10 mouse cellular contexts compared by ENCODE assay signal in the genomic region with DNA sequence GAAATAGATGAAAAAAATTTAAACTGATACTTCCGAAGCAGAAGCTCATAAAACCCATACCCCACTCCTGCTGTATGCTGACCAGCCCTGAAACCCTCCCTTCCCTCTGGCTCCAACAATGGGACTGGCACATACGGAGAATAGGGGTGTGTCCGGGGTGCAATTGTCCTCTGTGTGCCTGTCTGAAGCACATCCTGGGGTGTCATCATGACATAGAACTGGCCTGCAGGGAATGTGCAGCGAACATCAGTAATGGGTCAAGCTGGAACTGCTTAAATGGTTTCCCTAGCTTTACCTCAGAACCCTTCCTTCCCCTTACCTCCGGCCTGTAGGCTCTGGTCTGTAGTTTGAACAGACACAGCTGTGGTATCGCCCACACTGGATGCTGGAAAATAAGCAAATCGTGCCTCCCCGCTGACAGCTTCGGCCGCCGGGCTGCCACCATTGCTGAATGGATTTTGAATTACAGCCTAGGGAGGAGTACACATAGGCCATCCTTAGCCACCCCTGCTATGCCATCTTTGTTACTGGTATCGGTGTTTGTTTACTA. TPM values are rescaled to one million over a fixed set of nuclear protein-coding genes. Genes with fewer than 3 reads are reported as not detected.
DNase-seq lines count a peak whose midpoint lies in the region; ATAC-seq and TF ChIP-seq lines count a peak whose summit lies in the region.
"Had no signal": no experiment of that assay in that cellular context is flagged by ENCODE, and none has a peak within 500 bp of the region (broad histone marks: within the 10 kb centered on the region; RNA-seq: fewer than 3 reads in every experiment).

No protein-coding gene starts in this region.

- H3K27ac ChIP-seq in cerebellum, adult 2 months (ENCODE audit: insufficient read depth, low read length): no peak overlapping the region
- H3K27ac ChIP-seq in neural tube, embryonic 11.5 days (ENCODE audit: low read depth, low read length): no peak overlapping the region
- H3K27ac ChIP-seq in limb, embryonic 14.5 days (replicated peaks; ENCODE audit: low read depth, low read length): no peak overlapping the region
- H3K27ac ChIP-seq in stomach, embryonic 16.5 days (ENCODE audit: low read length): 0 out of 2 replicates have a peak overlapping the region, but pooled peaks have one; percentile 98

- 72% methylated on average over 12 of the region's 12 CpGs for WGBS in cerebellum, adult 2 months
- 85% methylated on average over 12 of the region's 12 CpGs for WGBS in neural tube, embryonic 11.5 days
- WGBS in limb, embryonic 14.5 days: 90% methylated on average over 12 of the region's 12 CpGs
- 76% methylated on average over 12 of the region's 12 CpGs for WGBS in stomach, embryonic 16.5 days

- no peak for TF ChIP-seq CTCF in cerebellum, adult 2 months (IDR thresholded peaks at IDR 0.05; ENCODE audit: borderline replicate concordance, insufficient read depth, low read depth, low read length)

- peak overlapping the region; percentile 14 for H3K4me3 ChIP-seq in cerebellum, adult 2 months (replicated peaks; ENCODE audit: insufficient read depth, low read depth, low read length)
- peak overlapping the region; percentile 99 for H3K4me3 ChIP-seq in neural tube, embryonic 11.5 days (ENCODE audit: low read depth, low read length)
- peak overlapping the region; percentile 96 for H3K4me3 ChIP-seq in limb, embryonic 14.5 days (replicated peaks; ENCODE audit: low read length)
- peak overlapping the region; percentile 79 for H3K4me3 ChIP-seq in stomach, embryonic 16.5 days (replicated peaks; ENCODE audit: low read length)

- DNase-seq in cerebellum, adult 2 months: peak; percentile 17 to 25
- no peak for DNase-seq in cerebellum, postnatal 14 days
- no peak for DNase-seq in neural tube, embryonic 11.5 days (ENCODE audit: low spot score)
- DNase-seq in neural tube, embryonic 10.5 days (ENCODE audit: extremely low spot score, low spot score): no peak
- DNase-seq in limb, embryonic 14.5 days (ENCODE audit: low spot score): no peak
- DNase-seq in thymus, postnatal 25 days: no peak
- DNase-seq in urinary bladder, postnatal 25 days (ENCODE audit: low spot score): no peak
- DNase-seq: right cerebral cortex, postnatal 25 days had no signal

- H3K27me3 ChIP-seq in cerebellum, adult 2 months (ENCODE audit: control insufficient read depth, insufficient read depth, low read length): no peaks in the 10 kb centered on the region
- no peaks in the 10 kb centered on the region for H3K27me3 ChIP-seq in neural tube, embryonic 11.5 days (ENCODE audit: control insufficient read depth, insufficient read depth, low read length)
- no peaks in the 10 kb centered on the region for H3K27me3 ChIP-seq in limb, embryonic 14.5 days (ENCODE audit: control insufficient read depth, insufficient read depth, low read length)
- no peaks in the 10 kb centered on the region for H3K27me3 ChIP-seq in stomach, embryonic 16.5 days (ENCODE audit: control insufficient read depth, insufficient read depth, low read length)

- no peak for TF ChIP-seq POLR2A in cerebellum, adult 2 months (IDR thresholded peaks at IDR 0.05; ENCODE audit: borderline replicate concordance, insufficient read depth, low read length)
- no peak for TF ChIP-seq POLR2A in limb, embryonic 14.5 days (IDR thresholded peaks at IDR 0.05; ENCODE audit: borderline replicate concordance, extremely low read depth, insufficient read depth, insufficient read length)

- peaks cover 13% of the 10 kb centered on the region for H3K36me3 ChIP-seq in neural tube, embryonic 11.5 days (ENCODE audit: control insufficient read depth, insufficient read depth, low read length)
- H3K36me3 ChIP-seq in limb, embryonic 14.5 days (ENCODE audit: control insufficient read depth, insufficient read depth, low read length): peaks cover 70% of the 10 kb centered on the region
- H3K36me3 ChIP-seq in stomach, embryonic 16.5 days (ENCODE audit: control insufficient read depth, insufficient read depth, low read length): peaks cover 27% of the 10 kb centered on the region

- ATAC-seq in neural tube, embryonic 11.5 days (ENCODE audit: insufficient read depth, low FRiP score, low TSS enrichment): no peak
- no peak for ATAC-seq in limb, embryonic 14.5 days (ENCODE audit: low FRiP score, low read depth)
- no peak for ATAC-seq in stomach, embryonic 16.5 days (ENCODE audit: insufficient read depth, low FRiP score)

- peak overlapping the region; percentile 72 for H3K4me2 ChIP-seq in neural tube, embryonic 11.5 days (ENCODE audit: low read depth)
- peak overlapping the region; percentile 77 for H3K4me2 ChIP-seq in limb, embryonic 14.5 days (replicated peaks; ENCODE audit: low read depth, low read length, severe bottlenecking)
- H3K4me2 ChIP-seq in stomach, embryonic 16.5 days (ENCODE audit: low read depth, low read length): peak overlapping the region; percentile 84

- no peak overlapping the region for H3K9ac ChIP-seq in neural tube, embryonic 11.5 days (ENCODE audit: low read length)
- H3K9ac ChIP-seq in limb, embryonic 14.5 days (ENCODE audit: low read depth, low read length, severe bottlenecking): peak overlapping the region; percentile 99
- peak overlapping the region; percentile 100 for H3K9ac ChIP-seq in stomach, embryonic 16.5 days (ENCODE audit: low read length)

- peaks cover 18% of the 10 kb centered on the region for H3K4me1 ChIP-seq in cerebellum, adult 2 months (ENCODE audit: control insufficient read depth, insufficient read depth, low read length)
- peaks cover 12% of the 10 kb centered on the region; the same call in 1 of the 2 replicates for H3K4me1 ChIP-seq in neural tube, embryonic 11.5 days (ENCODE audit: control insufficient read depth, insufficient read depth, low read length)
- peaks cover 12% of the 10 kb centered on the region for H3K4me1 ChIP-seq in limb, embryonic 14.5 days (ENCODE audit: control insufficient read depth, insufficient read depth, low read length)
- peaks cover 27% of the 10 kb centered on the region for H3K4me1 ChIP-seq in stomach, embryonic 16.5 days (ENCODE audit: control insufficient read depth, insufficient read depth, low read length)

- H3K9me3 ChIP-seq in neural tube, embryonic 11.5 days (ENCODE audit: control insufficient read depth, low read length): no peaks in the 10 kb centered on the region
- H3K9me3 ChIP-seq in limb, embryonic 14.5 days (ENCODE audit: control insufficient read depth, low read length): no peaks in the 10 kb centered on the region
- no peaks in the 10 kb centered on the region for H3K9me3 ChIP-seq in stomach, embryonic 16.5 days (replicated peaks; ENCODE audit: control insufficient read depth, low read length)

RNA-seq across cellular contexts. Expression of gene Usf2, which starts 1.6 kb away (rescaled TPM):
- 226 and 230 TPM in 2 replicates for polyA plus RNA-seq in cerebellum, adult 2 months (2012; rRNA removed)
- polyA plus RNA-seq in neural tube, embryonic 11.5 days (2014; fragmentation: Nextera tagmentation; extraction: Ambion mirVana): 27.9 and 28.1 TPM in 2 replicates
- 150 and 169 TPM in 2 replicates for polyA plus RNA-seq in limb, embryonic 14.5 days (2012; rRNA removed)
- 24.0 and 24.5 TPM in 2 replicates for polyA plus RNA-seq in limb, embryonic 14.5 days (2014; fragmentation: Nextera tagmentation; extraction: Ambion mirVana)
- 12.8 and 16.0 TPM in 2 replicates for polyA plus RNA-seq in stomach, embryonic 16.5 days (2015; fragmentation: Nextera tagmentation; extraction: Ambion mirVana)

RNA-seq across cellular contexts. Expression of gene Hamp, which starts 11.2 kb away (rescaled TPM):
- polyA plus RNA-seq in cerebellum, adult 2 months (2012; rRNA removed): not detected in 2 replicates
- polyA plus RNA-seq in neural tube, embryonic 11.5 days (2014; fragmentation: Nextera tagmentation; extraction: Ambion mirVana): not detected in 2 replicates
- polyA plus RNA-seq in limb, embryonic 14.5 days (2012; rRNA removed): 0.23 TPM in 1 of 2 replicates, not detected in the other
- polyA plus RNA-seq in limb, embryonic 14.5 days (2014; fragmentation: Nextera tagmentation; extraction: Ambion mirVana): not detected in 2 replicates
- 0.90 and 1.1 TPM in 2 replicates for polyA plus RNA-seq in stomach, embryonic 16.5 days (2015; fragmentation: Nextera tagmentation; extraction: Ambion mirVana)
- polyA plus RNA-seq: brain, embryonic 14.5 days had no signal

RNA-seq across cellular contexts. Expression of gene Lsr, which starts 18.2 kb away (rescaled TPM):
- 9.2 and 9.4 TPM in 2 replicates for polyA plus RNA-seq in cerebellum, adult 2 months (2012; rRNA removed)
- 14.1 and 16.6 TPM in 2 replicates for polyA plus RNA-seq in neural tube, embryonic 11.5 days (2014; fragmentation: Nextera tagmentation; extraction: Ambion mirVana)
- polyA plus RNA-seq in limb, embryonic 14.5 days (2012; rRNA removed): 24.3 and 32.3 TPM in 2 replicates
- 29.4 and 29.9 TPM in 2 replicates for polyA plus RNA-seq in limb, embryonic 14.5 days (2014; fragmentation: Nextera tagmentation; extraction: Ambion mirVana)
- polyA plus RNA-seq in stomach, embryonic 16.5 days (2015; fragmentation: Nextera tagmentation; extraction: Ambion mirVana): 99.6 and 107 TPM in 2 replicates

RNA-seq across cellular contexts. Expression of gene Fam187b, which starts 18.5 kb away (rescaled TPM):
- polyA plus RNA-seq in cerebellum, adult 2 months (2012; rRNA removed): 0.13 and 0.29 TPM in 2 replicates
- polyA plus RNA-seq in neural tube, embryonic 11.5 days (2014; fragmentation: Nextera tagmentation; extraction: Ambion mirVana): 0.32 and 0.93 TPM in 2 replicates
- polyA plus RNA-seq in limb, embryonic 14.5 days (2012; rRNA removed): 1.4 TPM in 2 replicates
- 1.1 and 1.4 TPM in 2 replicates for polyA plus RNA-seq in limb, embryonic 14.5 days (2014; fragmentation: Nextera tagmentation; extraction: Ambion mirVana)
- polyA plus RNA-seq in stomach, embryonic 16.5 days (2015; fragmentation: Nextera tagmentation; extraction: Ambion mirVana): 8.8 and 10.0 TPM in 2 replicates

RNA-seq across cellular contexts. Expression of gene Hamp2, which starts 30.6 kb away (rescaled TPM):
- polyA plus RNA-seq in cerebellum, adult 2 months (2012; rRNA removed): not detected in 2 replicates
- not detected in 2 replicates for polyA plus RNA-seq in neural tube, embryonic 11.5 days (2014; fragmentation: Nextera tagmentation; extraction: Ambion mirVana)
- 0.55 TPM in 1 of 2 replicates, not detected in the other for polyA plus RNA-seq in limb, embryonic 14.5 days (2012; rRNA removed)
- polyA plus RNA-seq in limb, embryonic 14.5 days (2014; fragmentation: Nextera tagmentation; extraction: Ambion mirVana): not detected in 2 replicates
- polyA plus RNA-seq in stomach, embryonic 16.5 days (2015; fragmentation: Nextera tagmentation; extraction: Ambion mirVana): not detected in 2 replicates
- polyA plus RNA-seq: brain, embryonic 14.5 days had no signal

Comparison
In these comparisons a context has a peak if more than half of its experiments do, and no peak if none do; other contexts are left out.
1. DNase-seq: peak in cerebellum, adult 2 months (2 of 2); none in cerebellum, postnatal 14 days (0 of 2), neural tube, embryonic 11.5 days (single experiment), neural tube, embryonic 10.5 days (single experiment), limb, embryonic 14.5 days (single experiment), thymus, postnatal 25 days (single experiment) and urinary bladder, postnatal 25 days (single experiment).
2. H3K4me3 ChIP-seq: peak in every context shown above with its lines; median percentile 99 in neural tube, embryonic 11.5 days; 96 in limb, embryonic 14.5 days; 79 in stomach, embryonic 16.5 days; 14 in cerebellum, adult 2 months.
3. Peak in every context shown above with its lines, with median percentiles within 50 percentile points of each other: H3K4me2 ChIP-seq.